Mouse (Mus musculus): ENCODE data around the gene Mboat7. TPM values are rescaled to one million over a fixed set of nuclear protein-coding genes. Genes with fewer than 3 reads are reported as not detected.

The Mboat7 gene
- total and polyA plus RNA-seq, 3 experiments: 31.1 to 113 TPM; not detected in 1

GRCm38 (mm10) chr7:3666921-3667391 lies 26.4 kb downstream of the Mboat7 start:
- H3K79me2 ChIP-seq (ENCODE audit: control insufficient read depth, insufficient read depth, low read length, poor library complexity): peaks cover 14% of the 10 kb centered on the region
- H3K9ac ChIP-seq (ENCODE audit: control insufficient read depth, low read depth, low read length, poor library complexity, severe bottlenecking): peak overlapping the region; percentile 66
- H3K27me3 ChIP-seq (ENCODE audit: control insufficient read depth in 1 of 2, insufficient read depth in 2 of 2, low read length in 2 of 2): no peaks in the 10 kb centered on the region
- H3K4me1 ChIP-seq (ENCODE audit: control insufficient read depth in 1 of 2, insufficient read depth in 2 of 2, low read length in 2 of 2): peaks cover 0 to 8% of the 10 kb centered on the region in 2 experiments; a peak in 2 of 4 replicates
- peak overlapping the region; percentile 62 to 69 for H3K4me3 ChIP-seq (ENCODE audit: control insufficient read depth in 1 of 2, insufficient read depth in 1 of 2, low read depth in 2 of 2, low read length in 2 of 2)
- peak; percentile 86 for DNase-seq (ENCODE audit: low read depth, low spot score)
- H3K36me3 ChIP-seq (ENCODE audit: control insufficient read depth in 1 of 2, insufficient read depth in 2 of 2, low read length in 2 of 2): peaks cover 1 to 6% of the 10 kb centered on the region in 2 experiments; a peak in 3 of 4 replicates
- H3K9me3 ChIP-seq (replicated peaks; ENCODE audit: insufficient read depth, low read length): no peaks in the 10 kb centered on the region
- peak overlapping the region; percentile 86 for H3K27ac ChIP-seq (ENCODE audit: control insufficient read depth, low read depth, low read length)
- TF ChIP-seq NRF1 (IDR thresholded peaks at IDR 0.05; ENCODE audit: insufficient read depth, low read depth, low read length, poor library complexity, severe bottlenecking): no peak
- TF ChIP-seq CHD1 (IDR thresholded peaks at IDR 0.05; ENCODE audit: low read depth, low read length): no peak; the same call in 1 of the 2 replicates
- no peak for TF ChIP-seq JUND (IDR thresholded peaks at IDR 0.05; ENCODE audit: low read depth, low read length)
- TF ChIP-seq GABPA (IDR thresholded peaks at IDR 0.05; ENCODE audit: low read depth, low read length): no peak
- no peak; the same call in 1 of the 2 replicates for TF ChIP-seq RAD21 (IDR thresholded peaks at IDR 0.05; ENCODE audit: low read depth, low read length)
- TF ChIP-seq POLR2AphosphoS2 (IDR thresholded peaks at IDR 0.05; ENCODE audit: low read length): peak; percentile 58; the same call in 1 of the 2 replicates
- peak; percentile 17 for TF ChIP-seq MXI1 (IDR thresholded peaks at IDR 0.05; ENCODE audit: low read depth, low read length)
- no peak for TF ChIP-seq UBTF (IDR thresholded peaks at IDR 0.05; ENCODE audit: borderline replicate concordance, insufficient read depth, low read depth, low read length)
- 0 out of 2 replicates have a peak, but pooled peaks have one; percentile 42 for TF ChIP-seq MYC (IDR thresholded peaks at IDR 0.05; ENCODE audit: low read depth, low read length)
- TF ChIP-seq MEF2A (IDR thresholded peaks at IDR 0.05; ENCODE audit: extremely low read depth, insufficient replicate concordance, low read depth, low read length, poor library complexity, severe bottlenecking): no peak
- TF ChIP-seq HCFC1 (IDR thresholded peaks at IDR 0.05; ENCODE audit: low read depth, low read length): peak; percentile 42; the same call in 1 of the 2 replicates
- peak; percentile 40 to 64; a peak in 3 of 4 replicates for TF ChIP-seq POLR2A (IDR thresholded peaks at IDR 0.05; ENCODE audit: control insufficient read depth in 1 of 2, insufficient read depth in 1 of 2, low read depth in 1 of 2, low read length in 2 of 2, poor library complexity in 1 of 2)
- no peak for TF ChIP-seq KAT2A (conservative IDR thresholded peaks at IDR 0.05; ENCODE audit: low read depth, low read length)
- no peak for TF ChIP-seq RCOR1 (IDR thresholded peaks at IDR 0.05; ENCODE audit: low read depth, low read length)
- TF ChIP-seq TCF12 (IDR thresholded peaks at IDR 0.05; ENCODE audit: low read depth, low read length): no peak
- no peak for TF ChIP-seq TAL1 (IDR thresholded peaks at IDR 0.05; ENCODE audit: low read length)
- TF ChIP-seq ZKSCAN1 (IDR thresholded peaks at IDR 0.05; ENCODE audit: low read depth, low read length): no peak
- TF ChIP-seq ZNF384 (IDR thresholded peaks at IDR 0.05; ENCODE audit: low read depth, low read length): no peak
- TF ChIP-seq CTCF (IDR thresholded peaks at IDR 0.05 in 2 of 3, conservative IDR thresholded peaks at IDR 0.05 in 1 of 3; ENCODE audit: control insufficient read depth in 1 of 3, insufficient read depth in 1 of 3, low read depth in 2 of 3, low read length in 3 of 3, poor library complexity in 1 of 3, severe bottlenecking in 1 of 3): peak; percentile 25 to 46 (median 40); a peak in 5 of 6 replicates
- TF ChIP-seq SMC3 (IDR thresholded peaks at IDR 0.05; ENCODE audit: low read depth, low read length): no peak; the same call in 1 of the 2 replicates
- no peak for TF ChIP-seq MAFK (IDR thresholded peaks at IDR 0.05; ENCODE audit: borderline replicate concordance, low read depth, low read length)
- no peak; the same call in 1 of the 2 replicates for TF ChIP-seq MAX (IDR thresholded peaks at IDR 0.05; ENCODE audit: low read length)
- no peak for TF ChIP-seq USF1 (IDR thresholded peaks at IDR 0.05; ENCODE audit: low read depth, low read length)
- no peak for TF ChIP-seq E2F4 (IDR thresholded peaks at IDR 0.05; ENCODE audit: borderline replicate concordance, low read depth, low read length)
- no peak for TF ChIP-seq POLR2AphosphoS5 (IDR thresholded peaks at IDR 0.05; ENCODE audit: borderline replicate concordance, low read depth, low read length)
- peak; percentile 72; the same call in 1 of the 2 replicates for TF ChIP-seq TBP (IDR thresholded peaks at IDR 0.05; ENCODE audit: low read depth, low read length)
- 0 out of 2 replicates have a peak, but pooled peaks have one; percentile 15 for TF ChIP-seq ELF1 (IDR thresholded peaks at IDR 0.05; ENCODE audit: low read depth, low read length)
- TF ChIP-seq USF2 (IDR thresholded peaks at IDR 0.05; ENCODE audit: borderline replicate concordance in 1 of 2, insufficient read depth in 1 of 2, low read depth in 1 of 2, low read length in 2 of 2): no peak
- 0 out of 2 replicates have a peak, but pooled peaks have one; percentile 8 for TF ChIP-seq ETS1 (IDR thresholded peaks at IDR 0.05; ENCODE audit: low read depth, low read length)
- TF ChIP-seq MYB (IDR thresholded peaks at IDR 0.05; ENCODE audit: low read depth, low read length): no peak
- TF ChIP-seq BHLHE40 (IDR thresholded peaks at IDR 0.05; ENCODE audit: borderline replicate concordance, low read depth, low read length): no peak
- TF ChIP-seq CHD2 (IDR thresholded peaks at IDR 0.05; ENCODE audit: low read length): no peak
- no peak; the same call in 1 of the 2 replicates for TF ChIP-seq MAZ (IDR thresholded peaks at IDR 0.05; ENCODE audit: low read depth, low read length)
- peak; percentile 76 for TF ChIP-seq GATA1 (IDR thresholded peaks at IDR 0.05; ENCODE audit: low read depth, low read length)
- TF ChIP-seq EP300 (IDR thresholded peaks at IDR 0.05; ENCODE audit: low read depth in 1 of 2, low read length in 2 of 2): no peak; a peak in 1 of 4 replicates
- TF ChIP-seq SIN3A (IDR thresholded peaks at IDR 0.05; ENCODE audit: low read length): peak; percentile 45

All from MEL (cell line).